Mouse (Mus musculus): Measurements from ENCODE around the gene Clk2. TPM values are rescaled to one million over a fixed set of nuclear protein-coding genes. Genes with fewer than 3 reads are reported as not detected.
"Not testable (repeated sequence)": the region's sequence is repeated elsewhere in the genome, so short reads cannot be mapped to it uniquely, and the experiment has no call there.

Gene Clk2
- total RNA-seq, 1 experiment from 2014 or later = 98.4 TPM

DNA sequence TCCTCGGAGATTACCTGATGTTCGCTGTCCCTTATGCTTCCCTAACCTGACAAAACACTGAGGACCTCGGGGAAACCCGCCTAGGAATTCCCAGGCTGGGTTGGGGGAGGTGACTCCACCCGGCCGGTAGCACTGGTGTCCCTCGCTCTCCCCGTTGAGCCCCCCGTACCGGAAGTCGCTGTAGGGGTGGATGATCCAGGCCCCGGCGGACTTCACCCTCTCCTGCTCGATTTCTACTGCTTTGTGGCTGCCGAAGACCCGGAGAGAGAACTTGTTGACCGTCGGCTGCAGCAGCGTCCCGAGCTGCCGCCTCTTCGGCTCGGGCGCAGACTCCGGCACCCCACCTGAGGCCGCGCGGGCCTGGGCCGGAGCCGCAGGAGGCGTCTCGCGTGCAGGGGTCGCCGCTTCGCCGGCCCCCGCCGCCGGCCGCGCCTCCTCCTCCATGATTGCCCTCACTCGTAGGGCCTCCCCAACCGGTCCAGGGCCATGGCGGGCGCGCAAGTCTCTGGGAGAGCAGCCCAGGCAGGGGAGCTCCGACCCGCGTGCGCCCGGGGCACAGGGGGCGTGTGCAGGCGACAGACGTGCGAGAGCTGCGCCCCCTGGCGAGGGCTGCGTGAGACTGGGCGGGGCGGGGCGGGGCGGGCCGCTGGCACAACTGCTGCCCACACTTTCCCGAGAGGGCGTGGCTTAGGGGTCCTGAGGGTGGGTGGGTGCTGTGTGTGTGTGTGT is 4.8 kb upstream of the Clk2 start, which contains the start of gene Hcn3:
Hcn3 (minus strand) TSS at position 581 of the 729 bp plus-strand sequence.
- DNase-seq = peak; percentile 76

DNA sequence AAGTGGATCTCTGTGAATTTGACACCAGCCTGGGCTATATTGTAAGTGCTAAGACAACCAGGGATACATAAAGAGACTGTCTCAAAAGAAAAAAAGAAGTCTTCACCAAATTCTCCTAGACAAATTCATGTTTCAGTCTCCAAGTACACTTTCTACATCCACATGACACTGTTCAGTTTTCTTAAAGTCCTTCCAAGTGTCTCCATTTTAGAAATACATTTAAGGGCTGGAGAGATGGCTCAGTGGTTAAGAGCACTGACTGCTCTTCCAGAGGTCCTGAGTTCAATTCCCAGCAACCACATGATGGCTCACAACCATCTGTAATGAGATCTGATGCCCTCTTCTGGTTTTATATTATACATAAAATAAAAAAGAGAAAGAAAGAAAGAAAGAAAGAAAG is 3.4 kb upstream of the Clk2 start:
- DNase-seq = not testable (repeated sequence)

DNA sequence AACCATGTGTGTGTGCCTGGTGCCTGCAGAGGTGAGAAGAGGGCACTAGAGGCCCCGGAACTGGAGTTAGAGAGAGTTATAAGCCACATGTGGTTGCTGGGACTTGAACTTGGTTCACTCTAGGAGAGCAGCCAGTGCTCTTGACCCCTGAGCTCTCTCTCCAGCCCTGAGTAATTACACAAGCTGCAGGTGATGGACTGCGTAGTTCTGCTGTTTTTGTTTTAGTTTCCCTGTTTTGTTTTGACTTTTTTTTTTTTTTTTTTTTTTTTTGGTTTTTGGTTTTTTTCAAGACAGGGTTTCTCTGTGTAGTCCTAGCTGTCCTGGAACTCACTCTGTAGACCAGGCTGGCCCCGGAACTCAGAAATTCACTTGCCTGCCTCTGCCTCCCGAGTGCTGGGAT is 2.8 kb upstream of the Clk2 start:
- DNase-seq = no peak

DNA sequence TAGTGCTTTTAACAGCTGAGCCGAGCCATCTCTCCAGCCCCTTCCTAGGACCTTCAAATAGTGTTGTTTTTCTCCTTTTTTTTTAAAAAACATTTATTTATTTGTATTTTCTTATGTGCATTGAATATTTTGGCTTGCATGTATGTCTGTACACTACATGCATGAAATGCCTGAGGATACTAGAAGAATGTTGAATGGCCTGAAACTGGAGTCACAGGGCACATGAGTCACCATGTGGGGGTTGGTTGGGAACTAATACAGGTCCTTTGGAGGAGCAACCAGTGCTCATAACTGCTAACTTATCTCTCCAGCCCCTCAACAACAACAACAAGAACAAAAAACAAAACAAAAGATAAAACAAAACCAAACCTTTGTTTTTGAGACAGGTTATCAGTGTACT is 1.5 kb upstream of the Clk2 start:
- DNase-seq = no peak

DNA sequence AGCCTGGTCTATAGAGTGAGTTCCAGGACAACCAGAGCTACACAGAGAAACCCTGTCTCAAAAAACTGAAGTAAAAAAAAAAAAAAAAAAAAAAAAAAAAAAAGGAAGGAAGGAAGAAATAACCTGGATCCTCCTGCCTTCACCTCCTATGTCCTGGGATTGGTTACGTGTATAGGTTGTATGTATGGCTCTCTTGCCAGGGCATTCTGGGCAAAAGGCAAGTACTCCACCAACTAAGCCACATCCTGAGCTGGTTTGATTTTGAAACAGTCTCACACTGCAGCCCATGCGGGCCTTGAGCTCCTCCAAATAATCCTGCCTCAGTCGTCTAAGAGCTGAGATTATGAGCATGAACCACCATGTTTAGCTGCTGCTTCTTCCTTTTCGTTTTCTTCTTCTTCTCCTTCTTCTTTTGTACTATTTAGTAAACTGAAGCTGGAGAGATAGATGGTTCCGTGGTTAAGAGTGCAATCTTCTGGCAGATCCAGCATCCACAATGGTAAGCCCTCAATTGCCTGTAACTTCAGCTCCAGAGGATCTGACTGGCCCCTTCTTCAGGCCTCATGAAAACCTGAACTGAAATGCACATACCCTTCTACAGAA is 851 bp upstream of the Clk2 start:
- DNase-seq = no peak

DNA sequence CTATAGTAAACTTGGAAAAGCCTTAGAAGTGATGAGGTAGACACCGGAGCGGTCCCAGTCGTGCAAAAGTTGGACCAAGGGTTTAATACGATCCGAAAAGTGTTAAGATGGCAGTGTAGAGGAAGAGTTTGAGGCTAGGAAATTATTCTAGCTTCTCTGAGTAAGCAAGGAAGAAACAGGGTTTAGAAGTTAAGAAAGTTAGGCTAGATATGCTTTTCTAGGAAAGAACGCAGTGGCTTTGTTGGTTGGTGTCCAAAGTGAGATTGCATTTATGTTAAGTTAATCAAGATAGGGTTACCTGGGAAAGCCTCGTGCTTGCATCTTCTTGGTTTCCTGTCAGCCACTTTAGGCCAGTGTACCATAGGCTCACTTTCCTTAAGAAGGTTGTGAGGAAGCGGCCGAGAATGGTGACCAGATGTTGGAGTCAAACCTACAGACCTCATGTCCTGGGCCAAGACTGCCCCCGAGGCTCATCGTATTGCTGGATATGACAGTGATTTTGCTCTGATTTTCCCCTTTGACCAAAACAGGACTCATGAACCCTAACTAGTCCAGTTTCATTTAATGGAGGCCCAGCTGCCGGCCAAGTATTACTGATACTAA is 774 bp downstream of the Clk2 start:
- no peak for DNase-seq

DNA sequence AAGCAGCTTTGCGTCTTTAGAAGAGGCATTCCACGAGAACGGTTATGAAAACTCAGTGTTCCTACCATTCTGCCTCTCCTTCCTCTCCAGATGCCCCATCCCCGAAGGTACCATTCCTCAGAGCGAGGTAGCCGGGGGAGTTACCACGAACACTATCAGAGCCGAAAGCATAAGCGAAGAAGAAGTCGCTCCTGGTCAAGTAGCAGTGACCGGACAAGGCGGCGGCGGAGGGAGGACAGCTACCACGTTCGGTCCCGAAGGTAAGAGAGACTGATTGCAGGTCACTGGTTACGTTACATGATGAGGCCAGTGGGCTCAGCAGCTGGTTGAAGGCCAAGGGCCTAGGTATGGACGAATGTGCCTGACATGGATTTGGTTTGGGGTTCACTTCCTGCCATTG is 2.4 kb downstream of the Clk2 start:
- no peak for DNase-seq

DNA sequence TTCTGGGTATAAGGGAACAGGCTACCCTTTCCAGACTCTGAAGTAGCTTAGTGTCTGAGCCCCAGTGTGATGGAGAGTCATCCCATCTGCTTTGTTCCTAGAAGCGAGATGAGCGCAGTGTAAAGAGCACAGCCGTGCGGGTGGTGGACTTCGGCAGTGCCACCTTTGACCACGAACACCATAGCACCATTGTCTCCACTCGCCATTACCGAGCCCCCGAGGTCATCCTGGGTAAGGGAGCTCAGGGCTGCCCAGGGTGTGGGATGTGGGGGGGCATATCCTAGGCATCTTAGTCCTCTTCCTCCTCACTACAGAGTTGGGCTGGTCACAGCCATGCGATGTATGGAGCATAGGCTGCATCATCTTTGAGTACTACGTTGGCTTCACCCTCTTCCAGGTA is 10.2 kb downstream of the Clk2 start:
- no peak for DNase-seq

DNA sequence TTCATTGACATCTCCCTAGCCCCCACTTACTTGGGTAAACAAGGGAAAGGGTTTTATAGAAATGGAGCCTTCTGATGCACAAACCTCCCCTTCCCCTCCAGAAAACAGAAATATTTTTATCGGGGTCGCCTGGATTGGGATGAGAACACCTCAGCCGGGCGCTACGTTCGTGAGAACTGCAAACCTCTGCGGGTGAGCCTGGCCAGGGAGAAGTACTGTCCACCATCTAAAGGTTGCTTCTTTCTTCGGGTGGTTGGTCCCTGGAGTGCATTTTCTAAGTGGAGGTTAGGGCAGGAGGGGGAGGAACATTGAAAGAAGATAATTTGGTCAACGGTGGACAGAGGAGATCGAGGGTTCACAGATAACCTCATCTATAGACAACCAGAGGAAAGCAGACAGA is 10.9 kb downstream of the Clk2 start:
- DNase-seq = no peak

DNA sequence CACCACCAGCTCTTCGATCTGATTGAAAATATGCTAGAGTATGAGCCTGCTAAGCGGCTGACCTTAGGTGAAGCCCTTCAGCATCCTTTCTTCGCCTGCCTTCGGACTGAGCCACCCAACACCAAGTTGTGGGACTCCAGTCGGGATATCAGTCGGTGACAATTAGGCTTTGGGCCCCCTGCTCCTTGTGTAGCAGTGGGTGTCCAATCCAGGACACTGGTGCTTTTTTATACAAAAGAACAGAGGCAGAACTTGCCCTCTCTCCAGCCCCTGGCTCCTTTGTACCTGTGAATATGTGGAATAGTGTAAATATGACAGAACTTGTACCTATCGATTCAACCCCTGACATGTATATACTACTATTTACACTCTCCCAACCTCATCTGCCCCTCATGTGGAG is 11.8 kb downstream of the Clk2 start:
- no peak for DNase-seq

DNA sequence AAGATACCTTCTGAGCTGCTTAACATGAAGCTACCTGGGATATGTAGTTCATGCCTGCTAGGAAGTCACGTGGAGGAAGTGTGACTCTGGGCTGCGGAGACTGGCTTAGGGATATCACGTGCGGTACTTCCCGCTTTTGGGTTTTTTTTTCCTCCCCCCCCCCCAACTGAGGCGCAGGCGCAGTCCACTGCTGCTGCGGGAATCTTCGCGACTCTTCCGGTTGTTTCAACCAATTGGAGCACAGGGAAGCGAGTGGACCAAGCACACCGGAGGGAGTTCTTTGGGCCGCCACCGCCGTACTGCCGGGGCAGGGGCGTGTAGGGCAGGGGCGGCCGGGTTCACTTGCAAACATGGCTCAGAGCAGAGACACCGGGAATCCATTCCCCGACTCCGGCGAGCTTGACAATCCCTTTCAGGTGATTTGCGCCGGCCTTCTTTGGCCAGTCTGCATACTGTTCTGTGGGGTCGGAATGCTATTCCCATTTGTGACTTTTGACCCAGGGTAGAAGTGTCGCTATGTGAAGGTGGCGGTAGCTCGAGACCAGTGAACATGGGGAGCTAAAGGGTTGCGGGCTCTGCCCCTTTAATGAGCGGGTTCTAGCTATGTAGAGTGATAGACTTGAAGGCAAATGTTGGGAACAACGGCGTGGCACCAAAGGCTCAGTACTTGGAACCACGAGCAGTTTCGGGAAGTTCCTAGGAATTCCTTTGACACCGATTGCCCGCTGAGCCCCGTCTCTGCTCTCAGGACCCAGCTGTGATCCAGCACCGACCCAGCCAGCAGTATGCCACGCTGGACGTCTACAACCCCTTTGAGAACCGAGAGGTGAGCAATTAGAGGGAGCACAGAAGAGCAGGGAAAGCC is 12.9 kb downstream of the Clk2 start, which contains the start of gene Scamp3:
Scamp3 (plus strand) TSS at position 232 of the 865 bp plus-strand sequence.
- DNase-seq = peak; percentile 83

DNA sequence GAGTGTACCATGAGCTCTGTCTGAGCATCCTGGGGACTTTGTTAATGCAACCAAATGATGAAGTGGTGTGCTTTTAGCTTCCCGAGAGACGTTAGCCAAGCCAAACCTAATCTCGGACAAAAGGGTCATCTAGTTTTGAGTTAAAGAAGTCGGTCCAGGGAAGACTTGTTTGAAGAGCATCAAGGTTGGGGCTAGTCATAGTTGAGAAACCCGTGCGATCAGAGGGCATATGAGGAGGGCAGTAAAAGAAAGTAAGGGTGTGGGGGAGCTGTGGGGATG is 13.5 kb downstream of the Clk2 start:
- DNase-seq = no peak

DNA sequence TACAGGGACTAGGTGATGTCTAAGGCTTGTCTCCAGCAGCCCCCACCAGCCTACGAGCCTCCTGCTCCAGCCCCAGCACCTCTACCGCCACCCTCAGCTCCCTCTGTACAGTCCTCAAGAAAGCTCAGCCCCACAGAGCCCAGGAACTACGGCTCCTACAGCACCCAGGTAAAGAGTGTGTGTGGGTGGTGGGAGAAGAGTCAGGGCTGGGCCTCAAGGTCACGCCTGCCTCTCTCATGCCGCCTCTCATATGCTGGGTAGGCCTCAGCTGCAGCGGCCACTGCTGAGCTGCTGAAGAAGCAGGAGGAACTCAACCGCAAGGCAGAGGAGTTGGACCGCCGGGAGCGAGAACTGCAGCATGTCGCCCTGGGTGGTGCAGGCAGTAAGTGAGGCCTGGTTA is 14.5 kb downstream of the Clk2 start:
- DNase-seq = no peak

DNA sequence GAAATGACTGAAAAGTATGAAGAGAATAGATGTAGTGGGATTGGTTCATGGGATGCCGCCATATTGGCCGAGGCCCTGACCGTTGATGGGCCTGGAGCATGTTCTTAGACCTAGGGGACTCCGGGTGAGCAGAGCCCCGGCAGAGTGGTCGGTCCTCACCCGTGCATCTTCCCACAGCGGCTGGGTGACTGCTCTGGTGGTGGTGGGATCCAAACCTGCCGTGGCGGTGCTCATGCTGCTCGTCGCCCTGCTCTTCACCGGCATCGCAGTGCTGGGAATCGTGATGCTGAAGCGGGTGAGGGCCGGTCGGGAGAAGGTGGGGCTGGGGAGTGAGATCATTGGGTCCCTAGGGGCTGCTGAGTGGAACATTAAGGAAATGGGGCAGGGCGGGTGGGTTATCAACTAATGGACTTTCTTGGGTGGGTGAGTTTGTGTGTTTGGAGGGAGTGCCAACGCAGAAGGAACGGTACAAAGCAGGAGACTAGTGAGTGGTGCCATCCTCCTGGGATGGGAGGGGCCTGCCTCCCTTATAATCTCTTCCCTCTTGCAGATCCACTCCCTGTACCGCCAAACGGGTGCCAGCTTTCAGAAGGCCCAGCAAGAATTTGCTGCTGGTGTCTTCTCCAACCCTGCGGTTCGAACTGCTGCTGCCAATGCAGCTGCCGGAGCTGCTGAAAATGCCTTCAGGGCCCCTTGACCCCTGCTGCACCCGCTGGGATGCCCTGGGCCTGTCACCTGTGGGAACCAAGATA is 17.3 kb downstream of the Clk2 start:
- DNase-seq = no peak

DNA sequence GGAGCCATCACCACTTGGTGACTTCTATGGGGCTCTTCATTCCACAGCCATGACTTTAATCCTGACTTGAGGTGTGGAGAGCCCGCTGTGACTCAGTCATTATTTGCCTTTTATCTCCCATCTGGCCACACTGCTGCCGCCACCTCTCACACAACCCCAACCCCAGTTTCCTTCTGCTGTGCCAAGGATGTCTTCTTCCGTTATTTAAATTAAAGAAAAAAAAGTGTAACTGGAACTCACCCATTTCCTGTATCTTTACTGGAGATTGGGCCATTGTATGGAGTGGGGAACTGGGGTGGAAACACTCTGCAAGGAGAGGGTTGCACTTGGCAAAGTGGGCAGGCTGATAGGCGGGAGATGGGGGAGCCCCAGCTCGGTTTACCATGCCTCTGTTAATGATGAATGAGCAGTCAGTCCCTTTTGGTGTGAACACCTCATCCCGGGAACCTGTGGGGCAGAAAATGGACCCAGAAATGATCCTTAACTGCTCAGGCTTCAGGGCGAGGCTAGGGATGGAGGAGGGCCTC is 18.0 kb downstream of the Clk2 start:
- DNase-seq = no peak

DNA sequence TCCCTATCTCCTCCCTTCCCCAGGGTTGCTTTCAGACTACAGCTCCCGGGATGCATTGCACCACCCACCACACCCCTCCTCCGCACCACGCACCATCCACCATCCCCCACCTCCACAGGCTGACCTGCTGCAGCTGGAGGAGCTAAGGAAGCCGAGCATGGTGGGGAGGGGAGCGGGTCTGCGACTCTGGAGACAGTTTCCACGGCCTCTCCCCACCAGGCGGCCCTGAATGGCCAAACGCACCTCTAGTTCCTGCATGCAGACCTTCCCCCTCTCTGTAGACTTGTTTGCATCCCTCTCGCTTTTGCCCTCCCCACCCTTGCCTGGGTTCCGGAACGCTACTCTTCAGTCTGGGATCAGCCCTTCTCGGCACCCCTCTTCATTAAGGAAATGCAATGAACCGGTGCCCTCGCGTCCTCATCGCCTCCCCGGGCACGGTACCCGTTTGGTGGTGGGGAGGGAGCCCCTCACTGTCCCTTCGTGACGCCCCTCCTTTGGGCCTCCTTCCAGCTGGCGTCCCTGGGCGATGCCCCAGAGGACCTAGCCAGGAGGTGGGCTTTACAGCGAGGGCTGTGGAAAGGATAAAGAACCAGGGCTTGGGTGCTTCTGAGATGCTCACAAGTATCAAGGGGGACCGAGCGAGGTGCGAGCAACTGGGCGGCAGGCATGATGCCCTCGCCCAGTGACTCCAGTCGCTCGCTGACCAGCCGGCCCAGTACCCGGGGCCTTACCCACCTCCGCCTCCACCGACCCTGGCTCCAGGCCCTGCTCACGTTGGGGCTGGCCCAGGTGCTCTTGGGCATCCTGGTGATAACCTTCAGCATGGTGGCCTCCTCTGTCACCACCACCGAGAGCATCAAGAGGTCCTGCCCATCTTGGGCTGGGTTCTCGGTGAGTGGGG is 18.7 kb downstream of the Clk2 start, which contains the start of gene Fam189b:
Fam189b (plus strand) TSS at position 86 of the 901 bp plus-strand sequence.
- peak; percentile 83 for DNase-seq

DNA sequence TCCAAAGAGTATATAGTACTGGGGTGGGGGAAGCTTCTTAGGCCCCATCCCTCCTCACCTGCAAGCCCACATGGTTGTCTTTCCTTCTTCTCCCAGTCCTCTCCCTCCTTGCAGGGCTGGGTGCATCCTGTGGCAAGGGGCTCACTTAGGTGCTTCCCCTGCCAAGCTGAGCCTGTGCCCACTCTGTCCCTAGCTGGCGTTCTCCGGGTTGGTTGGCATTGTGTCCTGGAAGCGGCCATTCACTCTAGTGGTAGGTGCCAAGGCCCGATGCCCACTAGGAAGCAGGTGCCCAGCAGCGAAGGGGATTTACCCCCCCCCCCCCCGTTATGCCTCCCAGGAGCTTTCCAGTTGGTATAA is 19.3 kb downstream of the Clk2 start:
- DNase-seq = no peak

DNA sequence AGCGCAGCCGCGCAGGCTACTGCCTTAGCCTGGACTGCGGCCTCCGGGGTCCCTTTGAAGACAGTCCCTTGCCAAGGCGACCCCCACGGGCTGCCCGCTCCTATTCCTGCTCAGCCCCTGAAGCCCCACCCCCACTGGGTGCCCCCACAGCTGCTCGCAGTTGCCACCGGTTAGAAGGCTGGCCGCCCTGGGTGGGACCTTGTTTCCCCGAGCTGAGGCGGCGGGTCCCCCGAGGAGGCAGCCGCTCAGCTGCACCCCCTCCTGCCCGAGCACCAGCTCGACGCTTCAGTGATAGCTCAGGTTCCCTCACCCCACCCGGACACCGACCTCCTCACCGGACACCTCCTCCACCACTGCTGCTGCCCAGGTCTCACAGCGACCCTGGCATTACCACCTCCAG is 22.6 kb downstream of the Clk2 start:
- DNase-seq = no peak

DNA sequence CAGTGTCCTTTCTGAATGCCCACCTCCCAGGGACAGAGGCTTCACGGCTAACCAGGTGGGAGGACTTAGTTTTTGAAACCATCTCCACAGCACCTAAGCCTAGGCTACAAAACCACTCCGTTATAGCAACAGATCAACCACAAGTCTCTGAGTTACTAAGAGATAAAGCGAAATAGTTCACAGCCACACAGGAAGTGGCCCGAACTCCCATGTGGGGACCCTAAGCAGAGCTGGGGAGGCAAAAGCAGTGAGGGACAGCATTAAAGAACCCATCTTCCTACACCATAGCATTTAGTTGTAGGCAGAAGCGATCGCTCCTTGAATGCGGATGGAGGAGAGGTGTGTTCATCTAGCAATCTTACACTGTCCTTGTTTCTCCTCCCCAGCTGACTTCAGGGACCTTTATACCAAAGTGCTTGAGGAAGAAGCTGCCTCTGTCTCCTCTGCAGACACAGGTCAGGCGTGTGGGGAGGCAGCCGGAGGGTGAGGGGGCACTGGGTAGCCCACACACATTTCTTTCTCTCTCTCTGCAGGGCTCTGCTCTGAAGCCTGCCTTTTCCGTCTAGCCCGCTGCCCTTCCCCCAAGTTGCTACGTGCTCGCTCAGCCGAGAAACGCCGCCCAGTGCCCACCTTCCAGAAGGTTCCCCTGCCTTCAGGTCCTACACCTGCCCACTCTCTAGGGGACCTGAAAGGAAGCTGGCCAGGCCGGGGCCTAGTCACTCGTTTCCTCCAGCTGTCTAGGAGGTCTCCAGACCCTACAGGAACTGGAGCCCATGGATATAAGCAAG is 23.3 kb downstream of the Clk2 start:
- no peak for DNase-seq

DNA sequence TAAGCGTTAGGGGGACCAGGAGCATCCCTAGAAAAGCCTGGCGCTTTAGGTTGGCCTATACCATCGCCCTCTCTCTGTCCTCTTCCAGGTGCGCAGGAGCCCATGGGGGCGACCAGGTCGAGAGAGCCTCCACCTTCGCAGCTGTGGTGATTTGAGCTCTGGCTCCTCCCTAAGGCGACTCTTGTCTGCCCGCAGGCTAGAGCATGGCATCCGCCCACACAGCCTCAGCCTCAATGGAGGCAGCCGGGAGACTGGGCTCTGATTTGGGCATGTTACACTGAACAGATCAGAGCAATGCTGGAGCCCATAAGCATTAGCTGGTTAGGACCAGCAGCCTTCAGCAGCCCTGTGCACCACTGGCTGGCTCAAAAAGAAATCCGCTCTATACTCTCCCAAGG is 23.9 kb downstream of the Clk2 start:
- no peak for DNase-seq

Data from adrenal gland, postnatal 25 days (tissue).